Mouse (Mus musculus) spleen, adult 2 months (tissue): Measurements from ENCODE around the gene Cpxm1.

Experiments used
- CTCF ChIP-seq: fragments of 200-500 bp; IDR thresholded peaks from 2 replicates; pipeline ENCODE4 v1.5.1; 2011; ENCODE audit warnings: mild to moderate bottlenecking, inconsistent platforms; ENCODE audit not compliant: insufficient read depth, insufficient read length, insufficient replicate concordance; ENCODE audit errors: extremely low read depth
- POLR2A ChIP-seq: fragments of 200-500 bp; IDR thresholded peaks from 2 replicates; pipeline ENCODE4 v1.6.1; 2011; ENCODE audit warnings: low read depth, low read length, inconsistent platforms

GRCm38 (mm10) chr2:130383895-130384294 lies 13.5 kb downstream of the Cpxm1 start:
- no peak for TF ChIP-seq POLR2A
- no peak for TF ChIP-seq CTCF
